Mouse (Mus musculus): Measurements from ENCODE around the gene Bri3bp. TPM values are rescaled to one million over a fixed set of nuclear protein-coding genes. Genes with fewer than 3 reads are reported as not detected.
A peak's percentile ranks its signal among the peaks of the same experiment; 100 is the strongest.

Gene Bri3bp
- polyA plus RNA-seq, 1 experiment from 2014 or later, result 25.3 TPM

DNA sequence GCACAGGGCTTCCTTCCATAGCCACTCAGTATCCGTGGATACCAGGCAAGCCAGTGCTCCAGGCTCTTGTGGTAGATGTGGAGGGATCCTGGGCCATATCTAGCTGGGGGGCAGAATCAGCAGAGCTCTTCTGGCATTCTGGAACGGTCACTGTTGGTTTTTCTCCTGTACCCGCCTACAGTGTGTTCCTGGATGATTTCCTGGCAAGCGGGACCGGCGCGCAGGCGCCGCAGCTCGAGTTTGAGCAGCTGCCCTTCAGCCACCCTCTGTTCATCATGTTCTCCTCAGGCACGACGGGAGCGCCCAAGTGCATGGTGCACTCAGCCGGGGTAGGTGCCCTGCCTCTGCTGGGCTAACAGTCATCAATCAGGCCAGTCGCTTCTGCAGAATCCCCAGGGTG, 64.6 kb downstream of the Bri3bp start:
- no peak for DNase-seq (ENCODE audit: low spot score)
- WGBS, result 85% methylated on average over 15 of the region's 15 CpGs
- no peak overlapping the region for H3K27ac ChIP-seq (replicated peaks)
- H3K36me3 ChIP-seq (ENCODE audit: control insufficient read depth, insufficient read depth, low read length), result peaks cover 21% of the 10 kb centered on the region
- no peak for TF ChIP-seq EP300 (optimal IDR thresholded peaks at IDR 0.05)
- TF ChIP-seq CTCF (IDR thresholded peaks at IDR 0.05; ENCODE audit: low read depth), result no peak
- no peaks in the 10 kb centered on the region for H3K9me3 ChIP-seq (ENCODE audit: control insufficient read depth, low read length)
- no peak overlapping the region for H3K4me2 ChIP-seq (replicated peaks; ENCODE audit: low read depth)
- H3K9ac ChIP-seq (ENCODE audit: low read length), result no peak overlapping the region
- H3K4me3 ChIP-seq (ENCODE audit: low read depth, low read length), result no peak overlapping the region
- no peak for ATAC-seq (ENCODE audit: low FRiP score, low TSS enrichment)
- no peaks in the 10 kb centered on the region for H3K4me1 ChIP-seq (replicated peaks; ENCODE audit: control insufficient read depth, insufficient read depth)
- no peaks in the 10 kb centered on the region for H3K27me3 ChIP-seq (ENCODE audit: control insufficient read depth, insufficient read depth, low read length)

DNA sequence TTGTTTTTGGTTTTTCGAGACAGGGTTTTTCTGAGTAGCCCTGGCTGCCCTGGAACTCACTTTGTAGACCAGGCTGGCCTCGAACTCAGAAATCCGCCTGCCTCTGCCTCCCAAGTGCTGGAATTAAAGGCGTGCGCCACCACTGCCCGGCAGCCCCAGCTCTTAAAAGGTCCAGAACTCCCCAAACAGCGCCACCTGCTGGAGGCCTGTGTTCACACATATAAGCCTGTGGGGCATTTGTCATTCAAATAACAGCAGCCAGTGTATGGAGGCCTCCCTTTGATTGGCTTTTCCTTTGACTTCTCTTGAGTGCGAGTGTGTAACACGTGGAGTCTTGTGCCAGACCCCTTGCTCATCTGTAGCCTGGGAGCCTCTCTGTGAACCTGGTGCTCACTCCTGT, 66.2 kb downstream of the Bri3bp start:
- ATAC-seq (ENCODE audit: low FRiP score, low TSS enrichment) (no peak), DNase-seq (ENCODE audit: low spot score) (no peak)
- H3K27ac ChIP-seq (replicated peaks), result no peak overlapping the region
- no peaks in the 10 kb centered on the region for H3K4me1 ChIP-seq (replicated peaks; ENCODE audit: control insufficient read depth, insufficient read depth)
- no peaks in the 10 kb centered on the region for H3K27me3 ChIP-seq (ENCODE audit: control insufficient read depth, insufficient read depth, low read length)
- H3K4me3 ChIP-seq (ENCODE audit: low read depth, low read length), result no peak overlapping the region
- TF ChIP-seq EP300 (optimal IDR thresholded peaks at IDR 0.05) (no peak), CTCF (IDR thresholded peaks at IDR 0.05; ENCODE audit: low read depth) (peak; percentile 45)
- no peak overlapping the region for H3K4me2 ChIP-seq (replicated peaks; ENCODE audit: low read depth)
- WGBS, result 90% methylated on average over 9 of the region's 9 CpGs
- peaks cover 27% of the 10 kb centered on the region for H3K36me3 ChIP-seq (ENCODE audit: control insufficient read depth, insufficient read depth, low read length)
- no peaks in the 10 kb centered on the region for H3K9me3 ChIP-seq (ENCODE audit: control insufficient read depth, low read length)
- no peak overlapping the region for H3K9ac ChIP-seq (ENCODE audit: low read length)

DNA sequence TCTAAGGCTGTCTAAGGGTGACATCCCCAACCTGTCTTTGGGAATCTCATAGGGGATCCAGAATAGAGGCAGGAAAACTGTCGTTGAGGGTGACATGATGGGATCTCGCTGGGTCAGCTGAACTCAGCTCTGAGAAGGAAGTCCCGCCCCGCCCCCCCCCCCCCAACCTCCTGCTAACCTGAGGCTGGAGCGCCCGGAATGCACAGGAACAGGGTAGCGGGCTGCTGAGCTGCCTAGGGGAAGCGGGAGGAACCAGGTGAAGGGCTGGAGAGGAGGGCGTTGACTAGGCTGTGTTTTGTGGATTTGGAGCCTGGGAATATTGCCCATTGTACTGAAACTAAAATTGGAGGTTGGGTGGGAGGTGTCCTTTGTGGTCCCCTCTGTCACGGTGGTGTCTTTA, 66.6 kb downstream of the Bri3bp start:
- DNase-seq (ENCODE audit: low spot score), result no peak
- H3K27me3 ChIP-seq (ENCODE audit: control insufficient read depth, insufficient read depth, low read length), result no peaks in the 10 kb centered on the region
- no peak overlapping the region for H3K4me3 ChIP-seq (ENCODE audit: low read depth, low read length)
- H3K36me3 ChIP-seq (ENCODE audit: control insufficient read depth, insufficient read depth, low read length), result peaks cover 30% of the 10 kb centered on the region
- no peak overlapping the region for H3K27ac ChIP-seq (replicated peaks)
- no peak for ATAC-seq (ENCODE audit: low FRiP score, low TSS enrichment)
- H3K4me1 ChIP-seq (replicated peaks; ENCODE audit: control insufficient read depth, insufficient read depth), result no peaks in the 10 kb centered on the region
- no peak overlapping the region for H3K4me2 ChIP-seq (replicated peaks; ENCODE audit: low read depth)
- TF ChIP-seq CTCF (IDR thresholded peaks at IDR 0.05; ENCODE audit: low read depth) (no peak), EP300 (optimal IDR thresholded peaks at IDR 0.05) (no peak)
- 90% methylated on average over 10 of the region's 10 CpGs for WGBS
- H3K9me3 ChIP-seq (ENCODE audit: control insufficient read depth, low read length), result no peaks in the 10 kb centered on the region
- H3K9ac ChIP-seq (ENCODE audit: low read length), result no peak overlapping the region

DNA sequence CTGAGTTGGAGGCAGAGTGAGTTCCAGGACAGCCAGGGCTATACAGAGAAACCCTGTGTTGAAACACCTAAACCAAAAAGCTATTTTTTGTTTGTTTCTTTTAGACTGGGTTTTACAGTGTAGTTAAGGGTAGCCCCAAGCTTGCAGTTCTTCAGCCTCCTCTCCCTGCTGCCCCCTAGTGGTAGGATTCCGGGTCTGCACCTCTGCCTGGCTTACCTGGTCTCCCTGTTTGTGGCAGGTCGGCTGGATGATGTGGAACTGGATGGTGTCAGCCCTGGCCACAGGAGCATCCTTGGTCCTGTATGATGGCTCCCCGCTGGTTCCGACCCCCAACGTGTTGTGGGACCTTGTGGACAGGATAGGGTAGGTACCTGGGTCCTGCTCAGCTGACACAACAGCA, 68.2 kb downstream of the Bri3bp start:
- H3K4me3 ChIP-seq (ENCODE audit: low read depth, low read length), result no peak overlapping the region
- H3K4me1 ChIP-seq (replicated peaks; ENCODE audit: control insufficient read depth, insufficient read depth), result no peaks in the 10 kb centered on the region
- H3K9me3 ChIP-seq (ENCODE audit: control insufficient read depth, low read length), result no peaks in the 10 kb centered on the region
- H3K9ac ChIP-seq (ENCODE audit: low read length), result no peak overlapping the region
- no peak overlapping the region for H3K27ac ChIP-seq (replicated peaks)
- no peak overlapping the region for H3K4me2 ChIP-seq (replicated peaks; ENCODE audit: low read depth)
- WGBS, result 48% methylated on average over 5 of the region's 5 CpGs
- no peaks in the 10 kb centered on the region for H3K27me3 ChIP-seq (ENCODE audit: control insufficient read depth, insufficient read depth, low read length)
- H3K36me3 ChIP-seq (ENCODE audit: control insufficient read depth, insufficient read depth, low read length), result peaks cover 40% of the 10 kb centered on the region
- TF ChIP-seq CTCF (IDR thresholded peaks at IDR 0.05; ENCODE audit: low read depth) (peak; percentile 85), EP300 (optimal IDR thresholded peaks at IDR 0.05) (no peak)
- DNase-seq (ENCODE audit: low spot score), result peak; percentile 63
- no peak for ATAC-seq (ENCODE audit: low FRiP score, low TSS enrichment)

Small RNAs within 50 kb of the gene (microRNA-seq; reads per million reads assigned to microRNA genes)
- not detected for gene Gm27551

Other genes with a start within 250 kb of the Bri3bp start
- 30.1 and 31.8 TPM in 2 replicates for gene Scarb1, start 100.5 kb upstream of the Bri3bp start, polyA plus RNA-seq (2015; fragmentation: Nextera tagmentation; extraction: Ambion mirVana)
- gene Gm10382, start 52.2 kb upstream of the Bri3bp start, polyA plus RNA-seq (2015; fragmentation: Nextera tagmentation; extraction: Ambion mirVana), result 0.51 and 0.56 TPM in 2 replicates
- 537 and 549 TPM in 2 replicates for gene Ubc, start 51.4 kb upstream of the Bri3bp start, polyA plus RNA-seq (2015; fragmentation: Nextera tagmentation; extraction: Ambion mirVana)
- 3.3 and 4.5 TPM in 2 replicates for gene Dhx37, start 7.4 kb upstream of the Bri3bp start, polyA plus RNA-seq (2015; fragmentation: Nextera tagmentation; extraction: Ambion mirVana)
- 39.7 and 41.4 TPM in 2 replicates for gene Aacs, start 34.2 kb downstream of the Bri3bp start, polyA plus RNA-seq (2015; fragmentation: Nextera tagmentation; extraction: Ambion mirVana)
- 0.21 and 0.30 TPM in 2 replicates for gene Tmem132b, start 90.2 kb downstream of the Bri3bp start, polyA plus RNA-seq (2015; fragmentation: Nextera tagmentation; extraction: Ambion mirVana)

Data from stomach, postnatal 0 days (tissue).